Mouse (Mus musculus) brown adipose tissue, adult 24 weeks (tissue): ENCODE data around the gene Pllp. TPM values are rescaled to one million over a fixed set of nuclear protein-coding genes. Genes with fewer than 3 reads are reported as not detected.
A peak's percentile ranks its signal among the peaks of the same experiment; 100 is the strongest.

Source experiments
- H3K27ac ChIP-seq: fragments of 200-500 bp; replicated peaks from 2 replicates; pipeline ENCODE4 v1.5.1; 2012; ENCODE audit warnings: low read depth, mild to moderate bottlenecking, low read length
- H3K4me1 ChIP-seq: fragments of 200-500 bp; 2 replicates; pipeline ENCODE4 v1.6.1; 2012; ENCODE audit warnings: low read length, mixed read lengths; ENCODE audit not compliant: control insufficient read depth, insufficient read depth, insufficient read length
- H3K4me3 ChIP-seq: fragments of 200-500 bp; 2 replicates; pipeline ENCODE4 v1.5.1; 2012; ENCODE audit warnings: low read depth, mild to moderate bottlenecking, low read length, moderate library complexity; ENCODE audit not compliant: insufficient read depth
- polyA plus RNA-seq: library from polyadenylated mRNA; stranded (reverse); fragments of >200 nt; gene quantifications from 2 replicates; pipeline ENCODE4 v1.2.4, GENCODE M21; 2012; ENCODE audit not compliant: missing spikeins, insufficient read depth, insufficient read length

Gene Pllp
- polyA plus RNA-seq, 1 experiment = 1.9 TPM

DNA sequence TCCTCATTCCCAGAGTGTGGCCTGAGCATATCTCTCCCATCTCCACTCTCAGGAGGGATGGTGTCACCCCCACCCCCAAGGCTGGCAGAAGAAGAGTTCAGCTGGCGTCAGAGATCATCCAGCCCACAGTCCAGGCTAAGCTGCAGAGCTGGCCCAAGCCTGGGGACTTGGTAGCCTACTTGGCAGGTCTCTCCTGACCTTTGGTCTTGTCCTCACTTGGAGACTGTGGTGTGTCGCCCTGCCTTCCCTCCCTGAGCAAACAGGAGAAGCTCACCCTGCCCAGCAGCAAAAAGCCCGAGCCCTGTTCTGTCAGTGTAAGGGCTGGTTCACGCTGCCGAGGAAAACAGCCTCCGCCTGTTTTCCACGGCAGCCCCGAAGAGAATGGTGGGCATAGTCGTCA is 10.1 kb downstream of the Pllp start:
- no peak overlapping the region for H3K4me3 ChIP-seq
- peak overlapping the region; percentile 90 for H3K27ac ChIP-seq
- peaks cover 12% of the 10 kb centered on the region for H3K4me1 ChIP-seq

GRCm38 (mm10) chr8:94684287-94684686 is 11.8 kb downstream of the Pllp start:
- Histone ChIP-seq H3K4me1 (peaks cover 12% of the 10 kb centered on the region), H3K4me3 (no peak overlapping the region), H3K27ac (no peak overlapping the region)

DNA sequence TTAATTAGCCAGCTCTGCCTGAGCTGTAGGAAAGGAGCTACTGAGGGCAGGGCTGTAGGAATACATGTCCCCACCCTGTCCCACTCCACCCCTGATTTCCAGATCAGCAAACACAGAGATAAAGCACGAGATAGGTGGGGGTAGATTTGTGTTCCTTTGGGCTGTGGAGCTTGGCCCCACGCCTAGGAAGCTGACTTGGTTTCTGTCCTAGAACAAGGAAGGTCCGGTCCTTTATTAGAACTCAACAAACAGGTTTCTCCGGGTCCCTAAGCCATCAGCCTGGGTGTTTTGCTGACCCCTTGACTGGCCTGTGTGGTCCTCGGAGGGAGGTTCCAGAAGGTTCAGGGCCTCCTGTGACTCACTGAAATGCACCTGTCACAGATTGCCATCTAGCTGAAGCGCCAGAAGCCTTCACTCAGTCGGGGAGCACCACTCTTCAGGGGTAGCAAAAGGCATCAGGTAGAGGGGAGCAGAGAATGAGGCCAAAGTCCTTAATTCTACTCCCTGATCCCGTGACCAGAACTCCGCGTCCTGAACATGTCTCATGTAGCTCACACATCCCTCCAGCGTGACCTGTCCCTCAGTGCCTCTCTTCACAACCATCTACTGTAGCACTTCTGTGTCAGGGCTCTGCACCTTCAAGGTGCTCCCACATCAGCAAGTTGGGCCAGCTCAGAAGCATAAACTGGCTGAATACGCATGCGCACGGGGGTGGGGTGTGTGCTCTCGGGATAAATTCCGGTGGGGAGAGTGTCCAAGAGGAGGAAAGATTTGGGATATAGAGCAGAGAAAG is 13.2 kb downstream of the Pllp start:
- peaks cover 16% of the 10 kb centered on the region for H3K4me1 ChIP-seq
- no peak overlapping the region for H3K27ac ChIP-seq
- no peak overlapping the region for H3K4me3 ChIP-seq

DNA sequence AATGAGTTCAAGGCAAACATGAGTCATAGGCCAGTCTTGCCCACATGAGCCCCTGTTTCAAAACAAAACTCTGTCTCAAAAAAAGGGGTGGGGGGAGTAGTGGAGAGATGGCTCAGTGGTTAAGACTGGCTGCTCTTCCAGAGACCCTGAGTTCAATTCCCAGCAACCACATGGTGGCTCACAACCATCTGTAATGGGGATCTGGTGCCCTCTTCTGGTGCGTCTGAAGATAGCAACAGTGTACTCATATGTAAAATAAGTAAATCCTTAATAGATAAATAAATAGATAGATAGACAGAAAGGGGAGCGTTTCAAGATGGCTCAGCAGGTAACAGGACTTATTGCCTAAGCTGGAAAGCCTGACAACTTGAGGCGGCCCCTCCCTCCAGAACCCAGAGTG is 15.7 kb downstream of the Pllp start:
- no peak overlapping the region for H3K4me3 ChIP-seq
- no peak overlapping the region for H3K27ac ChIP-seq
- peaks cover 15% of the 10 kb centered on the region for H3K4me1 ChIP-seq

GRCm38 (mm10) chr8:94678582-94678981 is 17.5 kb downstream of the Pllp start:
- Histone ChIP-seq H3K27ac (peak overlapping the region; percentile 27), H3K4me3 (no peak overlapping the region), H3K4me1 (peaks cover 4% of the 10 kb centered on the region; the same call in 1 of the 2 replicates)

GRCm38 (mm10) chr8:94675923-94676322 is 20.2 kb downstream of the Pllp start:
- H3K4me1 ChIP-seq = peaks cover 3% of the 10 kb centered on the region; the same call in 1 of the 2 replicates
- H3K4me3 ChIP-seq = no peak overlapping the region
- H3K27ac ChIP-seq = no peak overlapping the region

DNA sequence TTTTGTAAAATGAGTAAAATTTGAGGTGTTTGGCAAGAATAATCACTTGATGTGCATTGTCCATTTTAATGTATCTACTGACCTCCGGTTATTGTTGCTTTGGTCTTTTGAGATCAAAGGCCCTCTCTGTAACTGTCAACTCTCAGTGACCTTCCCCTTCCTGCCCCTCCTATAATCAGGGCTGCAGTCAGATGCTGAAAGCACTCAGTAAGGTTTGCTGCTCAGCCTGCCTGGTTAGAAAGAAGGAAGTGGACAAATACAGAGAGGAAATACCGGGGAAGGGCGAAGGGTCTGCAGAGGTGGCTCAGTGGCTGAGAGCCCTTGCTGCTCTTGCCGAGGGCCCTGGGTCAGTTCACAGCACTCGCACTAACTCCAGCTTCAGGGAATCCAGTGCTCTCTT is 21.7 kb downstream of the Pllp start:
- no peak overlapping the region for H3K27ac ChIP-seq
- H3K4me3 ChIP-seq = no peak overlapping the region

DNA sequence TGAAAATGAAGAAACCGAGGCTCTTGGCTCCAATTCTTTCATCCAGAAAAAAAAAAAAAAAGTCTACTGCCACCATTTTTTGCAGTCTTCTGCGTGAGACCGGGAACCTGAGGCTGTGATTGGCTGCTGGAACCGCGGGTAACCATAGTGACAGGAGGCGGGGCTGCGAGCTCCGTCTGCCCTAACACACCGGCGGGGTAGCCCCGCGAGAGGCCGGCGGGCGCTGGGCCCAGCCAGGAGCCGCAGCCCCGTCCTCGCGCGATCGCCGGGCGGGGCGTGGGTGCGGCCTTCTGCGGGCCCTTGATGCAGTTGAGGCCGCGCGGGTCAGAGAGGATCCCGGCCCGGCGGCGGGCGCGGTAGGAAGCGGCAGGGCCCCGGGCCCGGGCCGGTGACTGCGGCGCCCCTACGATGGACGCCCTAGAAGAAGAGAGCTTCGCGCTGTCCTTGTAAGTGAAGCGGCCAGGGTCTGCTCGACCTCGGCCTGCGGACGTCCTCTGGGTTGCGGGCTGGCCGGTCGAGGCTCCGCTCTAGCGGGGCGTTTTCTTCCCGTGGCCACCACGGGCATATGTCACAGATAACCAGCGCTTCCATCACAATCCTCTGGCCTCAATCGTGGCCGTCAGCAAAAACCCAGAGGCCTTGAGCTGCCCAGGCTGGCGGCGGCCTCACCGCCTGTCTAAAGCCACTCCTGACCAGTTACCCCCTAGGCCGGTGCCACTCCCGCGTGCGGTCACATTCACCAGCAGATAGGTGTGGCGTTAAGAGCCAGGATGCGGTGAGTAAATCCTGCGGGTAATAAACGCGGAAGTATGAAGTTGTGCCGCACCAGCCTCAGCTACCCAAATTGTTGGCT is 29.4 kb downstream of the Pllp start, which contains the start of gene Arl2bp:
Arl2bp (plus strand) TSS at position 145 of the 853 bp plus-strand sequence.
- H3K27ac ChIP-seq = peak within 1 kb of the TSS; percentile 28
- no peaks in the 10 kb centered on the region for H3K4me1 ChIP-seq
- H3K4me3 ChIP-seq = peak within 1 kb of the TSS; percentile 88

More for the DNA sequence above, 21.7 kb downstream of the Pllp start:
- peaks cover 3% of the 10 kb centered on the region; the same call in 1 of the 2 replicates for H3K4me1 ChIP-seq

GRCm38 (mm10) chr8:94664722-94665121 is 31.4 kb downstream of the Pllp start:
- Histone ChIP-seq H3K4me3 (no peak overlapping the region), H3K4me1 (no peaks in the 10 kb centered on the region), H3K27ac (no peak overlapping the region)

- H3K27ac ChIP-seq = no peak overlapping the region
- no peak overlapping the region for H3K4me3 ChIP-seq
- H3K4me1 ChIP-seq = no peaks in the 10 kb centered on the region
These were observed 35.7 kb downstream of the Pllp start for GRCm38 (mm10) chr8:94660418-94660817.

GRCm38 (mm10) chr8:94658031-94658430 is 38.0 kb downstream of the Pllp start:
- Histone ChIP-seq H3K4me3 (no peak overlapping the region), H3K4me1 (no peaks in the 10 kb centered on the region), H3K27ac (no peak overlapping the region)

GRCm38 (mm10) chr8:94654994-94655393 is 41.1 kb downstream of the Pllp start:
- no peaks in the 10 kb centered on the region for H3K4me1 ChIP-seq
- H3K27ac ChIP-seq = no peak overlapping the region
- no peak overlapping the region for H3K4me3 ChIP-seq

- Histone ChIP-seq H3K27ac (no peak overlapping the region), H3K4me3 (no peak overlapping the region), H3K4me1 (no peaks in the 10 kb centered on the region)
These were observed 43.1 kb downstream of the Pllp start for GRCm38 (mm10) chr8:94652951-94653350.

DNA sequence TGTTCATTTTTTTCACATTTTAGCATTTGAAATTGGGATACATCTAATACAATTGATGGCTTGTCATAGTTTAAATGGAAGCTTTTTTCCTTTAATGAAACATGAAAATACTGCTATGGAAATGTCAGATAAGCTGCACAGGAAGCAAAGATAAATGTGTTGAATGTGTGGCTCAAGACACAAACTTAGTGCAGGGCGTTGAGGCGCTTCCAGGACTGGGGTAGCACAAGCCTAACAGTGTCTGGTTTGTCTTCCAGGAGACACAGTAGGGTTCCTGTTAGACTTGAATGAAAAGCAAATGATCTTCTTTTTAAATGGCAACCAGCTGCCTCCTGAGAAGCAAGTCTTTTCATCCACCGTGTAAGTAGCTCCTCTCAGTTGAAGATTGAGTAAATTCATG is 46.6 kb downstream of the Pllp start:
- H3K27ac ChIP-seq = no peak overlapping the region
- H3K4me1 ChIP-seq = no peaks in the 10 kb centered on the region
- H3K4me3 ChIP-seq = no peak overlapping the region

DNA sequence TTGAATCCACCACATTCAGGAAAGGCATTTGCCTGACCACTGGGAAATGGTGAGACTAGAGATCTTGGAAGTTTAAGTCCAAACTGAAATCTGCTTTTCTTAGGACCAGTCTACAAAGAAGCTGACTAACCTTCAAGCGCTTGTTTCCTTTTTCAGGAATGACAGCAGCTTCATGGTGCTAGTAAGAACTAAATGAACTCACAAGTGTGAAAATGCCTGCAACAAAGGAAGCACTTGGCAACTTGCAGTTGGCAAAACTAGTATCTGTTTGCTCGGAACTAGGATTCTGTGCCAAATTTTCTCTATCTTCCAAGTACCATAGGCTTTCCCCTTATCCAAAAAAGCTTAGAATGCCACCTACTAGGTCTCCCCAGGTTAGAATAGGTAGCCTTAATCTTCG is 49.9 kb downstream of the Pllp start:
- Histone ChIP-seq H3K4me1 (no peaks in the 10 kb centered on the region), H3K4me3 (no peak overlapping the region), H3K27ac (no peak overlapping the region)
